Mouse (Mus musculus) left cerebral cortex, postnatal 10 days (tissue): Measurements from ENCODE around the gene Fgfr1op2. TPM values are rescaled to one million over a fixed set of nuclear protein-coding genes. Genes with fewer than 3 reads are reported as not detected.
"Not testable (repeated sequence)": the region's sequence is repeated elsewhere in the genome, so short reads cannot be mapped to it uniquely, and the experiment has no call there.

Experiments used
- DNase-seq, 2 experiments: peaks; one replicate each; pipeline ENCODE4 v3.0.0; 2021 to 2022; ENCODE audit warnings: low spot score in 2 of 2, mixed read lengths in 1 of 2; ENCODE audit errors: extremely low spot score in 1 of 2
- intact Hi-C: fragments of 180-260 bp; cut with DNase I; formaldehyde crosslinking; loops from one replicate; pipeline ENCODE4 v1.15.1; 2025
- total RNA-seq, 2 experiments: library from RNA; stranded (reverse); gene quantifications; 2 replicates each; pipeline ENCODE4 v1.2.3; 2021

Fgfr1op2 gene
- total RNA-seq, result 10 to 100 TPM; 47.2 to 50.3 TPM

- DNase-seq, result no peak
- intact Hi-C loops, result no loop called here
Observed at GRCm38 (mm10) chr6:146576903-146577302, at the start of gene Fgfr1op2. TSS of gene Fgfr1op2 (plus strand) at chr6:146577203.

GRCm38 (mm10) chr6:146527537-146527936, 49.5 kb upstream of the Fgfr1op2 start:
- no peak for DNase-seq
- intact Hi-C loops, result no loop called here

DNA sequence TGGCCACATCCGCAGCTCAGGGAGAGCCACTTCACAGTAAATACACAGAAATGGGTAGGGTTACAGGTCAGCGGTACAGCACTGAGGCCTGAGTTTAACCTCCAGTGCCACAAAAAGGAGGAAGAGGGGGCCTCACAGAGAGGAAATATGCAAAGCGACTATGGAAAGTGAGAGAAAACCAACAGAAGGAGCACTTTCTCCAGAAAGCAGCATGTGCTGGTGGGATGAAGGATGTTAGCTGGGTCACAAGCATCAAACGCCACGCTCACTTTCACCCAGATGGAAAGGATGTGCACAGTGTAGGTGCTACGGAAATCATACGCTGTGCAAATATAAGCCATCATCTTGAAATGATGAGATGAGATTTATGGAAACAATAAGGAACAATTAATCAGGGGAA, 46.6 kb upstream of the Fgfr1op2 start:
- intact Hi-C loops, result no loop called here
- no peak for DNase-seq

DNA sequence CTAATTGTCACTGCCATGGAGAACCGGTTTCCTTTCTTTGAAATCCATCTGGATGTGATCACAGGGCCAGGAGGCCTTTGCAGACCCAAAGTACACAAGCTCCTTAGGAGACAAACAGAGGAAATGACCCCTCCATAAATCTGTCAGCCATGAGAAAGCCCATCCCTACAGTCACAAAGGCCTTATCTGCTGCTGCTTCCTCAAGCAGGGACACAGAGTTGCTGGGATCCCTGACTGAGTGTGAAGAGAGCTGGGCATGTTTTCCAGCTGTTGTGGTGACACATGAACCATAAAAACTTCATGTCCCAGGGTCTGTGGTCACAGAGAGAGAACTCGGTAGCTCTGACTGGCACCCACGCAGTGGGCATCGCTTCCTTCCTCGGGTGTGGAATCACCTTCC, 46.2 kb upstream of the Fgfr1op2 start:
- DNase-seq, result no peak
- intact Hi-C loops, result no loop called here

DNA sequence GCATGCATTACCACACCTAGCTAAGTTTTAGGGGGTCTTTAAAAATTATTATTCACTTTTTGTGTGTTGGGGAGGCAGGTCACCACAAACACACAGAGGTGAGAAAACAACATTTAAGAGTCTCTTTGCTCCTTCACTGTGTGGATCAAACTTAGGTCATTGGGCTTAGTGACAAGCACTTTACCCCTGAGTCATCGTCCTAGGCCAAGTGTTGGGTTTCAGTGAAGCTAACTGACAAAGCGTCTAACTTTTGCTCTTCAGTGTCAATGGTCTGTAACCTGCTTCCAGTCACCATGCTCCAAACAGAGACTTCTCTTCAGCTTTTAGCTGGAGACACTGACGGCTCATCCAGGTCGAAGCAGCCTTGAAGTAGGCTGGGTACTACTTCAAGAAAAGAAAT, 43.9 kb upstream of the Fgfr1op2 start:
- intact Hi-C loops, result no loop called here
- no peak for DNase-seq

GRCm38 (mm10) chr6:146535501-146535900, 41.5 kb upstream of the Fgfr1op2 start:
- intact Hi-C loops, result no loop called here
- no peak for DNase-seq

GRCm38 (mm10) chr6:146537111-146537510, 39.9 kb upstream of the Fgfr1op2 start:
- intact Hi-C loops, result no loop called here
- DNase-seq, result no peak

DNA sequence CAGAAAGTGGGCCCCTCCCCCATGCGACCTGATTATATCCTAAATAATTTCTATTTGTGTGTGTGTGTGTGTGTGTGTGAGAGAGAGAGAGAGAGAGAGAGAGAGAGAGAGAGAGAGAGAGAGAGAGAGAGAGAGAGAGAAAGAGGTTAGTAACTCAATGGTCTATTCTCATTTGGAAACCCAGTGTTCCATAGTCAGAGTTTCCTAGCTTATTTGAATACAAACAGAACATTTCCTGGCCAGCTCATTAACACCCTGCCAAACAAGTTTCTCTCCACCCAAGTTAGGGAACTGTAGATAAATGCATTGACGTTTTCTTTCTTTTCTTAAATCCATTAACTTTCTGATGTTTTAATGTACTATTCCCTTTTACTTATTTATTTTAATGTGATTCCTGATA, 38.9 kb upstream of the Fgfr1op2 start:
- intact Hi-C loops, result no loop called here
- DNase-seq, result no peak

GRCm38 (mm10) chr6:146538661-146539060, 38.3 kb upstream of the Fgfr1op2 start:
- no peak for DNase-seq
- intact Hi-C loops, result no loop called here

- DNase-seq, result no peak
- intact Hi-C loops, result no loop called here
Observed at GRCm38 (mm10) chr6:146540386-146540785, 36.6 kb upstream of the Fgfr1op2 start.

- DNase-seq, result no peak
- intact Hi-C loops, result no loop called here
Observed at GRCm38 (mm10) chr6:146544622-146545021, 32.4 kb upstream of the Fgfr1op2 start.

GRCm38 (mm10) chr6:146545289-146545865, 31.6 kb upstream of the Fgfr1op2 start:
- intact Hi-C loops, result no loop called here
- DNase-seq, result no peak

DNA sequence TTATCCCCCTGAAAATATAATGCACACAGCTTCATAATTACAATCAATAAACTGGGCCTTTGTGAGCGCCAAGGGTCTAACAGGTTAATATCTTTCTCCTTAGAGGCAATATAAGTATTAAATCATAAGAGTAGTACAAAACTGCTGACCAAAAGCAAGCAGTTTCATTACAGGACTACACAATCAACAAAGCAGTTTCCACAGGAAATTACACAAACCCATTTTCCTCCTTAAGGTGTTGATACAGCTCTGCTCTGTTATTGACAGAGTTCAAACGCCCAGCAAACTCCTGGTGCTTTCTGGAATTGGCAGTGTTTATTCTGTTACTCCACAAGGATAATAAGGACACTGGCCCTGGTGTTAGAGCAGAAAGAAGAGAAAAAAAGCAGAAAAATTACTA, 26.6 kb upstream of the Fgfr1op2 start:
- intact Hi-C loops, result no loop called here

DNA sequence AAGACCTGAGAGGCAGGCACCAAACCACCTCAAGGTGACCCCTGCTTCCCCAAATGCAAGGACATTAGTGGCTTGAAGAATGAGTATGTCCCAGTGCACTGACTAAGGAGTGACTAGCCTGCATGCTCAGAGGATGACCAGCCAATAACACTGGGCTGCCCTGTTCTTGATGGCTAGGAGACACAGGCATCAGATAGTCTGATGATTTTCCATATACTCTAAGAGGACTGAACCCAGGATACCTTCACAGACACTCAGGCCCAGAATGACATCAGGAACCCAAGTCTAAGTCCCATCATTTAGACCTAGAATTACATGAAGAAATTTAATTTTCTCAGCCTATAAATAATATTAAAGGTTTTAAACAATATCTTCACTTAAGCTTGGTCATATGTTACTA, 25.7 kb upstream of the Fgfr1op2 start:
- intact Hi-C loops, result no loop called here

More for the DNA sequence above, 26.6 kb upstream of the Fgfr1op2 start:
- DNase-seq, result no peak

DNA sequence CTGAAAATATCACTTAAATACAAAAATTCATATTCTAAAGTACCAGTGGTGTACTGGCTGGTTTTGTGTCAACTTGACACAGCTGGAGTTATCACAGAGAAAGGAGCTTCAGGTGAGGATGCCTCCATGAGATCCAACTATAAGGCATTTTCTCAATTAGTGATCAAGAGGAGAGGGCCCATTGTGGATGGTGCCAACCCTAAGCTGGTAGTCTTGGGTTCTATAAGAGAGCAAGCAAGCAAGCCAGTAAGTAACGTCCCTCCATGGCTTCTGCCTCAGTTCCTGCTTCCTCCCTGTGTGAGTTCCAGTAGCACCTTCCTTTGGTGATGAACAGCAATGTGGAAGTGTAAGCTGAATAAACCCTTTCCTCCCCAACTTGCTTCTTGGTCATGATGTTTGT, 14.5 kb upstream of the Fgfr1op2 start:
- intact Hi-C loops, DNase-seq: not testable (repeated sequence)

More for the DNA sequence above, 25.7 kb upstream of the Fgfr1op2 start:
- DNase-seq, result no peak

DNA sequence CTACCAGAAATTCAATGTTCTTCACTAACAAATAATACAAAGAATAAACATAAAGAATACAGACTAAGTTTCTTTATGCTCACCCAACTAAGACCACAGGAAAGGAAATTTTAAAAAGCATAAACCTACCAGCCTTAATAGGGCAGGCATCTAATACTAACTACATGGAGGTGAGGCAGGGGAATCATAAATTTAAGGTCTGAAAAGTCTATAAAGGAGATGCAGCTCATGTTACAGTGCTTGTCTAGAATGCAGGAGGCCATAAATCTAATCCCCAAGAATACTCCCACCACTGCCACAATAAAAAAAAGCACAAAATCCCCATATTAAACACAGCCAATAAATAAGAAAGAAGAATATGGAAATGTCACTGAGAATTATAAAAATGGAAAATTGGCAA, 4.9 kb upstream of the Fgfr1op2 start:
- intact Hi-C loops, result no loop called here
- no peak for DNase-seq

GRCm38 (mm10) chr6:146577310-146578109, 507 bp downstream of the Fgfr1op2 start, which contains the start of gene Ints13:
TSS of gene Ints13 (minus strand) at chr6:146577835.
- peak; percentile 95 to 99 for DNase-seq
- intact Hi-C loops, result no loop called here

DNA sequence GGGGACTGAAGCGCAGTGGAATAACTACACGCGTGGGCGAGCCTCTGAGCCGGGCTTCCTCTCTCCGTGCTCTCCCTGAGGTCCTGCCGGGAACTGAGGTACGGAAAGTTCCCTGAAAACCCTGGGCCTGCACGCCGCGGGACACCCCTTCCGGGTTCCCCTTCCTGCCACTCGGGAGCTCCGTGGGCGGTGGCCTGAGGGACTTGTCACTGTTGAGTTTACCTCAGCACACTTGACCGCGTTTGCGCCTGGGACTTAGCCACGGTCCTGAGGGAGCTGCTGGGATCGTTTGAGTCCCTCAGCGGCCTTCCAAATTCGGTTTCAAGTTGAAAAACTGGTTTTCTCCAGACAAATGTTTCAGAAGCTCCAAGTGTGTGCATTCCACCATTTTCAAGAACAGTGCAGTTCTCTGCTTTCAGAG, 1.1 kb downstream of the Fgfr1op2 start:
- intact Hi-C loops, result no loop called here
- peak; percentile 59 to 89 for DNase-seq

DNA sequence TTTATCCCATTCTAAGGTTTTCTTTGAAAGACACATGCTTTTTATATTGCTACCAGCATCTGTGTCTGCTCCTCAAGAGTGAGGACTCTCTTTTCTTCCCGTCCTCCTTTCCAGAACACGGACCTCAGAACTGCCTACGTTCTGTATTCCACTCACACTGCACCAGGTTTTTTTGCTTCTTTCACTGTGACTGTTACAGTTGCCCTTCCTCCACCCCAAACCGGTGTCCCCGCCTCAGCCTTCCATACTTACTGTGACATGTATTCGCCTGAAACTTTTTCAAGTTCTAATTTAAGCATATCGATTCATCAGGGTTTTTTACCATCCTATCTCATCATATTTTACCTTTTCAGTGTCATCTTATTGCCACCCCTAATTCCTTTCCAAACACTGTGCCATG, 1.6 kb downstream of the Fgfr1op2 start:
- peak; percentile 28 to 39 for DNase-seq
- intact Hi-C loops, result no loop called here

DNA sequence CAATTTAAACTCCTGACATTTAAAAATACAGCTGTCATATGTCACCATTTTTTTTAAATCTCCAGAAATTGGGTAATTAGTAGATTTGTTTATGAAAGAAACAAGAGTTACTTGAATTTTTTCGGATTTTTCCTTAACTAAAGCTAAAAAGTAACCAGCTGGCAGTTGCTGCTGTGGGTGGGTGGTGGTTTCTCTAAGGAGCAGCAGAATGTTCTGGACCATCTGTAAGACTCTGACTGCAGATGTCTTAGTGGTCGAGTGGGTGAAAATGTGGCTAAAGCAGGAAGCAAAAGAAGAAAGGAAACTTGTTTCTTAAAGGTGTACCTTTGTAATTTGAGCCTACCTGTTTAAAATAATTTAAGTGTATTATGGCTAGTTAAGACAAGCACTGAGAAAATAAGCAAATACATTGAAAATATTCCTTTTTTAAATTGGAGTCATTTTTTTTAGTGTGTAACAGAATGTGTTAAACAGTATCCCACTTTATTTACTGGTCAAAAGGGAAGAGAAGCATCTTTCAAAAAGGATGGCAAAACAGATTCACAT, 3.5 kb downstream of the Fgfr1op2 start:
- peak; percentile 24 to 48 for DNase-seq
- intact Hi-C loops, result no loop called here
